Mouse (Mus musculus) adrenal gland, adult (tissue): Measurements from ENCODE around the gene Kcnk10.
A peak's percentile ranks its signal among the peaks of the same experiment; 100 is the strongest.

Experiments
- DNase-seq, 2 experiments: peaks; one replicate each; pipeline ENCODE4 v3.0.0; 2022 to 2023; ENCODE audit warnings: low spot score in 1 of 2; ENCODE audit not compliant: inconsistent age in 2 of 2

The Kcnk10 gene

DNA sequence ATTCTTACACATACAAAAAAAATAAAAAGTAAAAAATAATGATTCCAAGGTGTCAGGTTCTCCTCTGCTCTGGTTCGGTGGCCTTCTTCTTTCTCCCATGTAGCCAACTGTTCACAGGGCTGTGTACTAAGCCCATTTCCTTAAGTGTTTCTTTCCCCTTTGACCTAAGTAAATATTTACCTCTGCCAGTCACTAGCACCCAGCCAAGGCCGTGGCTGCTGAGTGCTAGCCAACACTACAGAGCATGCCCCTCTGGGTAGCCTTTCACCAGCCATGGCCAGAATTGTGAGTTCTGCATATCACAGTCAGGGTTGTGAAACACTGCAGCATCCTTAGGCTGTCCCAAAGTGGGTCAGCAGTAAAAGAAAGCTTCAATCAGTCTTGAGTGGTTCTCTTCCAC lies 140.0 kb downstream of the Kcnk10 start:
- peak in 1 of 2 experiments; percentile 27 for DNase-seq

DNA sequence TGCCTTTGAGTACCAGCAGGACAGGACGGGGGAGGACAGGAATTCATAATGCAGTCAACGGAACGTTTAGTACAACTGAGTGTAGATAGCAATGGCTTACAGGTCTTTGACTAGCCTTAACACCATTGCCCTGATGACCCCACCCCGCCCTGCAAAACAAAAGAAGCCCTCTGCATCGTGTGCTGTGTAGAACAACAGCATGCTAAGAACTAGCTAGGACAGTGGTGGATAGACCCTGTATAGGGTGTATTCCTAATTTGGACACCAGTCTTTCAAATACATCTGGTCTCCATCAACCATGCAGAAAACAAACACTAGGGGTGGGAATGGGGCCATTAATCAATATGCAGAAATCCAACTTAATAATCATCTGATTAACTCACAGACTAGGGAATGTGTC lies 147.4 kb downstream of the Kcnk10 start:
- no peak for DNase-seq

DNA sequence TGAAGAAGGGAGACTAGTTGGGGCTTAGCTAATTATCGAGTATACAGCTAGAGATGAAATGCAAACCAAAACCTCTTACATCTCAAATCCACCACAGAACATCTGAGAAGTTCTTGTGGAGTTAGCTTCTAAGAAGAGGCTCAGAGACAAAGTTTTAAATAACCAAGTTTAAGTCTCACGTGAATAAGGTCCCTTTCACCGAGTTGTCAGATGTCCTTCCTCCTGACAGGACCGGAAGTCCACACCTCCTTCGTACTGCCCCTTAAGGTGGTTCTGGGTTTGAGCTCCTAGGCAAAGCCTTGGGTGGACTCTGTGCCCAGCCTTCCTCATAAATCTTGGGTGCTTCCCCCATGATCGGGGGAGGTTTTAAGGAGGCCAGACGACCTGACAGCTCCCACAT lies 156.8 kb downstream of the Kcnk10 start:
- no peak for DNase-seq

DNA sequence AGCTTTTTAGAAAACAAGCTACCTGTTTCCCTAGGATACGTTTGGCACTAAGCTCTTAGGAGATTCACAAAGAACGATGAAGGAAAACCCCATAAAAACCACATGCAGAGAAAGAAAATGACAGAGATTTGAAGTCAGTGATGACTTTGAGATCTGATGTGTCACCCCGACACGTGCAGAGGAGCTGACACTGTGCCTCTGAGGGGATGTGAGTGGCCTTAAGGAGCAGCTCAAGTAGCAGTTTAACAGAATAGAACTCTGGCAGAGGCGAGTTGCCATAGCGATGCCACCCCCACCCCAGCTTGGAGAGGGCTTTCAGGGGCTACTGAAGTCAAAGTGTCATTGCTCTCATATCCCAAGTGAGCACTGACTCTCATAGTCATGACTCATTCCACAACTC lies 158.3 kb downstream of the Kcnk10 start:
- no peak for DNase-seq

DNA sequence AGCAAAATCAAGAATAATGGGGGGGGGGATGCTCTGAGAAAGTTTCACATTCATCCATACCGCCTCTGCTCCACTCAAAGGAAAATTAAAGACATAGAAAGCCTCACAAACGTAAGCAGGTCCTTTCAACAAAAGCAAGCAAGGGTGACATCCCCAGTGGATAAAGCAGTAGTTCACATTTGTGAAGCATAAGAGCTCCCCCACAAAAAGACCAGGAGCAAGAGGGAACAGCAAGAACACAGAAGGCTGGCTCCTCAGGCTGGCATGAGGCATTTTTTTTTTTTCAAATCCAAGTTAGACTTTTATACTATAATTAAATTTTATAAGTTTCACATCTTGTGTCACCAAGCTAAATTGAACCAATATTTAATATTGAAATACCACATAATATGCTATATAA lies 168.5 kb downstream of the Kcnk10 start:
- no peak for DNase-seq

DNA sequence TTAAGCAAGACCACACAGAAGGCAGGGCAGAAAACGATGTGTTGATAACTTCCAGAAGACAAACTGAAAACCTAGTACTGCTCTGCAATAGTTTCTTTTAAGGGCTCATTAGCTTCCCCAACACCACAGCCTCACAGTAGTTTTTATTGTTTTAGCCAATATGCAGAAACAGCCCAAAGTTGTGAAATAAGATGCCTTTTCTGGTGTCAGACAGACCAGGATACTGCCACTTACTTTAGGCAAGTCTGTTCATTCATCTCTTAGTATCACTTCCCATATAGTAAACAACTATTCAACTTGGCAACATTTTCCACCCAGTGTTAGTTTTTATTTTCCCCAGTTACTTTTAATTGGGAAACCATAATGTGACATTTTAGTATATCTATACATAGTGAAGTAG lies 171.5 kb downstream of the Kcnk10 start:
- no peak for DNase-seq

DNA sequence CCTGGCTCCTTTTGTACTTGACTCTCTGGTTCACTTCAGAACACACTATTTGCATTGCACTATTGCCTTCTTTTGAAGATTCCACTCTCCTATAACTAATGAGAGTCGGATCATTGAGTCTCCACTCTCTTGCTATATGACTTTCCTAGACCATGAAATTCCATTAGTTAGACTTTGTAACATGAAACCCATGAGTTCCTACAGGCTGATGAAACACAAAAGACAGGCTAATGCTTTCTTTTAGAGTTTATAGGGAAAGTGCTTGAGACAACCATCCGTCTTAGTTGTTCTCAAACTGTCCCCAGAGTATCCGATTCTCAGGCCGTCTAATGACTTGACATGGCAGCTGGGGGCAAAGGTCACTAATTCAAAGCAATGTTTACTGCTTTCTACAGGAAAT lies 172.0 kb downstream of the Kcnk10 start:
- DNase-seq: no peak

DNA sequence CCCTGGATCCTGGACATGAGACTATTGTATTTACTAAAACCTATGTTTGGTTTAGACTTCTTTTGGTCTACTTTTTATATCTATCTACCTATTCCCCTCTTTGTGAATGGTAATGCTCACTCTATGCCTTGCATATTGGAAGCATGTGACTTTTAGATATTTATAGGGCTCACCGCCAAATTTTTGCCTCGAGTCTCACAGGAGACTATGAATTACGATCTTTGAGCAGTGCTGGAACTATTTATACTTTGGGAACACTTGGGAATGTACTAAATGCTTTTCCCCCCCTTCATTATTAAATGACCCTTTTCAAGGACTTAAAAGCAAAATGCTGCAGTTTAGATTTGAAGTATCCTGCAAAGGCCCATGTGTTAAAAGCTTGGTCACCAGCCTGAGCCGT lies 181.5 kb downstream of the Kcnk10 start:
- no peak for DNase-seq

DNA sequence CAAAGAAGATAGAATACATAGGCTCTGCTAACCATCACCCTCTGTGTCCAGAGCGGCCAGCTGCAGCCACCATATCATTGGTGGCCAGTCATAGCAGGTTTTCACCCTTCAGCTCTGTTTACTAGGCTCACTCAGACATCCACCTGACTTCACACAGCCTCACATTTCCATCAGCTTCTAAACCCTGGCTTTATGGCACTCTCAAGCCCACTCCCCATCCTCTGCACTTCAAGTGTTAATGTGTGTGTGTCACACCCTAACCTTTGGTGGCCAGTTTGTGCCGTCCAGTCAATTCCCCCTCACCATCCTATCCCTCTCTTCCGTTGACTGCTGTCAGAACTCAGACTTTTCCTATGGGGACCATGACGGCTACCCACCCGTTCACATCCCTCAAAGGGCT lies 184.0 kb downstream of the Kcnk10 start:
- no peak for DNase-seq

DNA sequence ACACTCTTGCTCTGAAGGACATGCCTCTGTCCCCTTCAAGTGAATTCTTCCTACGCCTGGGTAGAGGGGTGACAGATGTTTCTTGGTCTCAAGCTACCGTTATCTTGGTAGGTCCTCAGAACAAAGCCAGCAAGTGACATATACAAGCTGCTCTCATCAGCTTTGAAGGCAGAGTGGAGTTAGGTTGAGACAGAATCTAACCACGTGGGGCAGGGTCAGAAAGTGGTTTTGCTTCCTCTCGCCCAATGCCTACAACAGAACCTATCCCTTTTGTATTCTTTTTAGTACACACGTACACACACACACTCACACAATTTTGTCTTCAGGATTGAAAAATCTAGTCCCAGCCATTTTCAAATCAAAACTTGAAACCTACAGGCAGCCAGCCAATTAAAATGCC lies 186.8 kb downstream of the Kcnk10 start:
- no peak for DNase-seq

DNA sequence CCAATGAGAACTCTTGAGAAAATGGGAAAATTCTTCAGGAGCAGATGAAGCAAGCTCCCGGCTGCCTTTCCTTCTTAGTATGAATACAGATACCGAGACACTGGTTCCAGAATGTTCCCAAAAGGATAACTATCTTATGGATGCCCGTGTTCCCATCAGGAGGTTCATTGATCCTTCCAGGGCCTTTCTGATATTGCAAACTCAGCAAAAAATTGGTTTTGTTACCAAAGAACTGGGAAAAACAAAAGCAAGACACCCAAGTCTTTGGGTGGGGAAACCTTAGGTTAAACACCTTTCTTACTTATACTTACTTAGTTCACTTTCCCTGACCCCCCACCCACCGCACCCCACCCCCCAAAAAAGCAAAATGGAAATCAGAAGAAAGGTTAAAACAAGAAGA lies 188.5 kb downstream of the Kcnk10 start:
- DNase-seq: no peak
